Mouse (Mus musculus): ENCODE results near the gene Vps8.

Vps8 gene

GRCm38 (mm10) chr16:21422645-21423545 is at the start of gene Vps8:
TSS of gene Vps8 (plus strand) at chr16:21423118.
- 1% methylated on average over 71 of the region's 71 CpGs for WGBS

- WGBS, result 52% methylated on average over 7 of the region's 7 CpGs
These were observed 49.5 kb upstream of the Vps8 start for GRCm38 (mm10) chr16:21373316-21373960.

DNA sequence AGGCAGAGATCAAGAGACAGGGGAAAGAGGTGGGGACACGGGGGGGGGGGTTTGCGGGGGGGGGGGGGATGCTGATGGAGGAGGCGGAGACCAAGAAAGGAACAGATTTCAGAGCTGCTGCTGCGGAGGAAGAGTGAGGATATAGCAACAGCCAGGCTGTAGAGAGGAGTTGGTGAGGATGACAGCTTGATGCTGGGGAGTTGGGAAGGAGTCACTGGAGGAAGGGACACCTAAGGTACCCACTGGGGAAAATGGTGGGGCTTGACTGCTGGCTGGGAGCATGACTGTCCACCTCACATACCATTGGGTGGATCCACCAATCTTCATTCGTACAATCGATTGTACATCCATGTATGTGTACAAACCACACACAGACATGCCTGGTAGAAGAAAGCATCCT is 48.9 kb upstream of the Vps8 start:
- 42% methylated on average over 4 of the region's 6 CpGs for WGBS

GRCm38 (mm10) chr16:21375147-21375546 is 47.8 kb upstream of the Vps8 start:
- WGBS, result 88% methylated on average over 8 of the region's 8 CpGs

GRCm38 (mm10) chr16:21376316-21376715 is 46.6 kb upstream of the Vps8 start:
- WGBS, result 74% methylated on average over 8 of the region's 8 CpGs

DNA sequence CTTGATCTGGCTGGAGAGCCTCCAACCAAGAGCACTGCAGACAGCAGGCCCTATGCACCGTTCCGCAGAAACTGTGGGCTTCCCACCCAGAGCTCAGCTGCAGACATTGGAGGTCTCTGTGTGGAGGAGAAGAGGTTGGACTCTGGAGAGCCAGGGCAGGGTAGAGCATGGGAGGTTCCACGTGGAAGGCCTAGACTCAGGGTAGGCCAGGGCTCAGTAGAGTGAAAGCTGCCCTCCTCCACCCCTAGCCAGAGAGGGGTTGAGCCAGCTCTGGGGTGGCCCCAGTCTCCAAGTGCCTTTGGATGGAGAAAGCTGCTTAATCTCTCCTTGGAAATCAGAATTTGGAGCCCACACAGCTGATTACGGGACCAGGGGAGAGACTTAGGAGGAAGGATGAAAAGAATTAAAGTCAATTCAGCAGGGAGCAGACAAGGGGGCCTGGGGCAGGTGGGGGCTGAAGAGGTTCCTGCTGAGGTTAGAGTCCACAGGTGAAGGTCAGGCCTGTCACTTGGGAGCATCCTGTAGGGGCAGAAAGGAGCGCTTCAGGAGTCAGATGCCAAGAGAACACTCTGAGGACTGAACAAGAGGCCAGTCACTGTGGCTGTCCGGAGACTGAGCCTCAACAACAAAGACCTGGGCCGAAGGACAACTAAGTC is 45.8 kb upstream of the Vps8 start:
- 68% methylated on average over 7 of the region's 7 CpGs for WGBS

GRCm38 (mm10) chr16:21377605-21377968 is 45.3 kb upstream of the Vps8 start:
- WGBS, result 59% methylated on average over 4 of the region's 4 CpGs

- WGBS, result 68% methylated on average over 1 of the region's 1 CpGs
These were observed 41.4 kb upstream of the Vps8 start for GRCm38 (mm10) chr16:21381469-21381868.

- WGBS, result 79% methylated on average over 11 of the region's 11 CpGs
These were observed 40.6 kb upstream of the Vps8 start for GRCm38 (mm10) chr16:21382152-21382911.

GRCm38 (mm10) chr16:21385926-21386881 is 36.7 kb upstream of the Vps8 start:
- 78% methylated on average over 14 of the region's 14 CpGs for WGBS

GRCm38 (mm10) chr16:21389316-21389715 is 33.6 kb upstream of the Vps8 start:
- 69% methylated on average over 3 of the region's 3 CpGs for WGBS

DNA sequence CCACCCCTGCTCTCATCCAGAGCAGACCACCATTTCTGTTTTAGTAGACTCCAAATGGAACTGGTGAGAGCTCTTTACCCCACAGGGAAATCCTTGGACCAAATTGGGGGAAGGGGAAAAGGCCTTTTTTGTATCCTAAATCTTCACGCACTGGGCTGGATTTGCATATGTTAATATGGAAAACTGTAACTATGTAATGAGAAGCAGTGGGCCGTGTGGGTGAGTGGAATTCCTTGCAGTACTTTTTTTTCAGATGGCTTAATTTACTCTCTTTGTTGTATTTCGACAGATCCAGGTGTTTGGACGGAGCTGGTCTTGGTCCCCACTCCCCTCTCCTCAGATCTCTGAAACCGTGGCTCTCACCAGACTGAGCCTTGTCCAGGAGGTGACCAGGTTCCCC is 32.2 kb upstream of the Vps8 start:
- 57% methylated on average over 5 of the region's 5 CpGs for WGBS

DNA sequence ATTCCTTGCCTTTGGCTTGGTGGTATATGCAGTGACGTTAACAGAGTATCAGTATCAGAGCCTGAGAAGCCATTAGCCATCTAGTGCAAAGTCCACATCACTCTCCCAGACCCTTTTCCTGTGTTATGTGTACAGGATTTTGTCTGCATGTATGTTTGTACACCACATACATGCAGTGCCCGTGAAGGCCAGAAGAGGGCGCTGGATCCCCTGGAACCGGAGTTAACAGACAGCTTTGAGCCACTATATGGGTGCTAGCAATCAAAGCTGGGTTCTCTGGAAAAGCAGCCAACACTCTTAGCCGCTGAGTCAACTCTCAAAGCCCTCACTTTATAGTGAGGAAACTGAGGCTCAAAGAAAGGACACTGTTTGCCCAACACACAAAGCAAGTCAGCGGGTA is 30.8 kb upstream of the Vps8 start:
- WGBS, result 55% methylated on average over 6 of the region's 6 CpGs

GRCm38 (mm10) chr16:21392517-21393112 is 30.3 kb upstream of the Vps8 start:
- WGBS, result 33% methylated on average over 9 of the region's 9 CpGs

- WGBS, result 48% methylated on average over 7 of the region's 7 CpGs
These were observed 27.4 kb upstream of the Vps8 start for GRCm38 (mm10) chr16:21395546-21395945.

DNA sequence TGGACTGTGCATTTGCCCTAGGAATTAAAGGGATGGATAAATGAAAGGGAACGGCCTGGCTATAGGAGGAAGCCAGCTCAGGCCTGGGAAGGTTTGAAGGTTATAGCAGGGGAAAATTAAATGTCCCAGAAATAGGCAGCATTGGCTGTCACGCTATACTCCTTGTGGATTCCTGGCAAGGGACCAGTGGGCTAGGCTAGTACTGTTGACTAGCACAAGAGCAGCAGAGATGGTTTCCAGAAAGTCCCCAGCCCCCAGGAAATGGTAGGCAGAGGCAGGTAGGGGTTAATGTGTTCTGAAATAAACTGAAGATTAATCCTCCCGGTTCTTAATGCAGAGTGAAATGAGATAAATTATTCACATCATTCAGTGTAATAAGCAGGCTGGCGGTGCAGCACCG is 25.2 kb upstream of the Vps8 start:
- WGBS, result 42% methylated on average over 5 of the region's 5 CpGs

DNA sequence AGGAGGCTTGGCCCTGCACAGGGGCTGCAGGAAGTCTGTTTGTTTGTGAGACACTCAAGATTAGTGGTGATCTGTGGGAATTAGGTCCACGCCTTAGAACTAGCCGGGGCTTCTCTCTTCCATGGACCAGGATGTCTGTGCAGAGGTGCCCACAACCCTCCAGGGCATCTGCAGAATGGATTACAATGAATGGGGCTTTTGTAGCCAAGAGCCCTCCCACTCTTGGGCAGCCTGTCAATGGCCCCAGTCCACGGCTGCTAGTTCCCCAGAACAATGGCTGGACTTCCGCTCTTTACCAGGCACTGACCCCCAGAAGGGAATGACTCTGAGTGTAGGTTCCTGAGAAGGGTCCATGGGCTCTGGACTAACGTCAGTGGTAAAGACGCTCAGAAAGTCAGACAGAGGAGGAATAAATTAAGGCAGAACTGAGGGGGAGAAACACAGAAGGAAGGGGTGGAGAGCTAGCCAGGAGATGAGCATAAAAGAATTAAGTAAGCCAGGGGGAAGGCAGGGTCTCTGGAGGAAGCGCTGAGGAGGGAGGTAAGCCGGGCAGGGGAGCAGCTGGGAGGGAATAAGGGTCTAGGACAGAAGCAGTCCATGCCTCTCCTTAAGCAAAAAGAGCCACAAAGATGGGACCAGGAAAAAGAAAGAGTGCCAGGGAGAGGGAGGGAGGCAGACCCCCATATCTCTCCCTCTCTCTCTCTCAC is 24.4 kb upstream of the Vps8 start:
- 27% methylated on average over 8 of the region's 8 CpGs for WGBS

GRCm38 (mm10) chr16:21399942-21400341 is 23.0 kb upstream of the Vps8 start:
- 82% methylated on average over 4 of the region's 4 CpGs for WGBS

DNA sequence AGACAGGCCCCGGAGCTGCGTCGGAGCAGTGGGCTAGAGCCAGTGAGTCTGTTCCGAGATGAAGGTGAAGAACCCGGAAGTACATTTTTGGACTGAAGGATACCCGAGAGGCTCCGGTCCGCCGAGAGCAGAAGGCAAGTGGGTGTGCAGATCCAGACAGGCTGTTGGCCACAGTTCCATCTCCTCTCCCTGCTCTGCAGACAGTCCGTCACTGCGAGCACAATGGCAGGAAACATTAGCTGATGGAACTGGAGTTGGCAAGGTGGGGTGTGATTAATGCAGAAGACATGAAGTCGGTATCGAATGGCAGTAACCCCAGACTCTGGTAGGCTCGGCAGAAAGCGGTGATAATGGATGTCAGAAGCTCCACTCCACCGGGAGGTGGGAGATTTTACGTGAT is 20.9 kb upstream of the Vps8 start:
- 56% methylated on average over 17 of the region's 17 CpGs for WGBS

GRCm38 (mm10) chr16:21403402-21403801 is 19.5 kb upstream of the Vps8 start:
- 93% methylated on average over 2 of the region's 2 CpGs for WGBS

Measured in cerebral cortex, adult 2 months (tissue).